Mouse (Mus musculus): ENCODE results near the gene Arf4.

Gene Arf4

GRCm38 (mm10) chr14:26637851-26638707, at the start of gene Arf4:
Gene Arf4, plus strand, starts transcription at chr14:26638074.
- peak; percentile 99 for DNase-seq (ENCODE audit: low read depth, low spot score)

GRCm38 (mm10) chr14:26591353-26591752, 46.5 kb upstream of the Arf4 start:
- DNase-seq (ENCODE audit: low read depth, low spot score), result peak; percentile 36

- no peak for DNase-seq (ENCODE audit: low read depth, low spot score)
These were observed 44.5 kb upstream of the Arf4 start for GRCm38 (mm10) chr14:26593281-26593895.

- DNase-seq (ENCODE audit: low read depth, low spot score), result no peak
These were observed 42.7 kb upstream of the Arf4 start for GRCm38 (mm10) chr14:26595167-26595566.

- no peak for DNase-seq (ENCODE audit: low read depth, low spot score)
These were observed 42.0 kb upstream of the Arf4 start for GRCm38 (mm10) chr14:26595695-26596365.

GRCm38 (mm10) chr14:26605354-26605753, 32.5 kb upstream of the Arf4 start:
- no peak for DNase-seq (ENCODE audit: low read depth, low spot score)

- DNase-seq (ENCODE audit: low read depth, low spot score), result no peak
These were observed 28.2 kb upstream of the Arf4 start for GRCm38 (mm10) chr14:26609674-26610073.

GRCm38 (mm10) chr14:26610689-26611088, 27.2 kb upstream of the Arf4 start:
- no peak for DNase-seq (ENCODE audit: low read depth, low spot score)

- no peak for DNase-seq (ENCODE audit: low read depth, low spot score)
These were observed 12.6 kb upstream of the Arf4 start for GRCm38 (mm10) chr14:26625301-26625700.

- peak; percentile 34 for DNase-seq (ENCODE audit: low read depth, low spot score)
These were observed 11.2 kb upstream of the Arf4 start for GRCm38 (mm10) chr14:26626605-26627140.

- DNase-seq (ENCODE audit: low read depth, low spot score), result peak; percentile 42
These were observed 636 bp upstream of the Arf4 start for GRCm38 (mm10) chr14:26637025-26637850.

- DNase-seq (ENCODE audit: low read depth, low spot score), result peak; percentile 74
These were observed 822 bp downstream of the Arf4 start for GRCm38 (mm10) chr14:26638708-26639084.

- DNase-seq (ENCODE audit: low read depth, low spot score), result peak; percentile 43
These were observed 1.4 kb downstream of the Arf4 start for GRCm38 (mm10) chr14:26639251-26639650.

- DNase-seq (ENCODE audit: low read depth, low spot score), result peak; percentile 66
These were observed 2.1 kb downstream of the Arf4 start for GRCm38 (mm10) chr14:26639961-26640360.

- DNase-seq (ENCODE audit: low read depth, low spot score), result peak; percentile 48
These were observed 5.2 kb downstream of the Arf4 start for GRCm38 (mm10) chr14:26643006-26643624.

GRCm38 (mm10) chr14:26645989-26646650, 8.2 kb downstream of the Arf4 start:
- no peak for DNase-seq (ENCODE audit: low read depth, low spot score)

GRCm38 (mm10) chr14:26647811-26648210, 9.9 kb downstream of the Arf4 start:
- peak; percentile 41 for DNase-seq (ENCODE audit: low read depth, low spot score)

- DNase-seq (ENCODE audit: low read depth, low spot score), result peak; percentile 63
These were observed 14.0 kb downstream of the Arf4 start for GRCm38 (mm10) chr14:26651901-26652300.

- no peak for DNase-seq (ENCODE audit: low read depth, low spot score)
These were observed 20.3 kb downstream of the Arf4 start for GRCm38 (mm10) chr14:26658178-26658577.

- DNase-seq (ENCODE audit: low read depth, low spot score), result no peak
These were observed 22.4 kb downstream of the Arf4 start for GRCm38 (mm10) chr14:26660233-26660632.

Measured in A20 (cell line).